Mouse (Mus musculus) bone marrow, adult 2 months (tissue): ENCODE results near the gene N4bp2l2.
"Not testable (repeated sequence)": the region's sequence is repeated elsewhere in the genome, so short reads cannot be mapped to it uniquely, and the experiment has no call there.

Experiments used
- CTCF ChIP-seq: fragments of 200-500 bp; IDR thresholded peaks from 2 replicates; pipeline ENCODE4 v1.5.1; 2011; ENCODE audit warnings: low read length, control low read depth; ENCODE audit not compliant: control insufficient read depth, insufficient read depth
- POLR2A ChIP-seq: fragments of 200-500 bp; IDR thresholded peaks from 2 replicates; pipeline ENCODE4 v1.6.1; 2011; ENCODE audit warnings: low read depth, mild to moderate bottlenecking, control low read depth, low read length, borderline replicate concordance; ENCODE audit not compliant: control insufficient read depth

DNA sequence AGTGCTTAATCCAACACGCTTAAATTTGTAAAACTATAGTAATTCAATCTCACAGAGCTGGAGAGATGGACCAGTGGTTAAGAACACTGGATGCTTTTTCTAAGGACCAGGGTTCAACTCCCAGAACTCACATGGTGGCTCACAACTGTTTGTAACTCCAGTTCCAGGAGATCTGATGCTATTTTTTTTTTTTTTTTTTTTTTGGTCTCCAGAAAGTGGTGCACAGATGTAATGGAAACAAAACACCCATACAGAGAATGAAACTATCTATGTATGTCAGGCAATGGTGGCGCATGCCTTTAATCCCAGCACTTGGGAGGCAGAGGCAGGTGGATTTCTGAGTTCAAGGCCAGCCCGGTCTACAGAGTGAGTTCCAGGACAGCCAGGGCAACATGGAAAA lies 5.7 kb downstream of the N4bp2l2 start:
- not testable (repeated sequence) for TF ChIP-seq POLR2A, CTCF
